Mouse (Mus musculus): ENCODE data around the gene Bhlhe40. TPM values are rescaled to one million over a fixed set of nuclear protein-coding genes. Genes with fewer than 3 reads are reported as not detected.
A peak's percentile ranks its signal among the peaks of the same experiment; 100 is the strongest.

The Bhlhe40 gene
- polyA plus RNA-seq, 1 experiment from 2014 or later, result 6.5 TPM

GRCm38 (mm10) chr6:108697345-108697744 lies 36.9 kb downstream of the Bhlhe40 start:
- 92% methylated on average over 10 of the region's 10 CpGs for WGBS
- Histone ChIP-seq H3K27ac (ENCODE audit: low read length) (no peak overlapping the region), H3K36me3 (ENCODE audit: control insufficient read depth, insufficient read depth) (no peaks in the 10 kb centered on the region), H3K9ac (replicated peaks; ENCODE audit: low read depth, low read length) (no peak overlapping the region), H3K4me2 (ENCODE audit: low read length) (no peak overlapping the region), H3K4me1 (replicated peaks; ENCODE audit: control insufficient read depth, insufficient read depth, low read length) (peaks cover 5% of the 10 kb centered on the region), H3K9me3 (ENCODE audit: control insufficient read depth, low read length) (no peaks in the 10 kb centered on the region), H3K27me3 (replicated peaks; ENCODE audit: control insufficient read depth, insufficient read depth, low read length) (no peaks in the 10 kb centered on the region), H3K4me3 (replicated peaks; ENCODE audit: low read length) (no peak overlapping the region)
- no peak for ATAC-seq

GRCm38 (mm10) chr6:108698343-108698870 lies 38.0 kb downstream of the Bhlhe40 start:
- H3K27me3 ChIP-seq (replicated peaks; ENCODE audit: control insufficient read depth, insufficient read depth, low read length), result no peaks in the 10 kb centered on the region
- H3K9ac ChIP-seq (replicated peaks; ENCODE audit: low read depth, low read length), result no peak overlapping the region
- no peak for ATAC-seq
- WGBS, result 11% methylated on average over 4 of the region's 4 CpGs
- no peak overlapping the region for H3K4me3 ChIP-seq (replicated peaks; ENCODE audit: low read length)
- peaks cover 5% of the 10 kb centered on the region for H3K4me1 ChIP-seq (replicated peaks; ENCODE audit: control insufficient read depth, insufficient read depth, low read length)
- no peak overlapping the region for H3K4me2 ChIP-seq (ENCODE audit: low read length)
- H3K9me3 ChIP-seq (ENCODE audit: control insufficient read depth, low read length), result no peaks in the 10 kb centered on the region
- H3K27ac ChIP-seq (ENCODE audit: low read length), result no peak overlapping the region
- H3K36me3 ChIP-seq (ENCODE audit: control insufficient read depth, insufficient read depth), result no peaks in the 10 kb centered on the region

- H3K4me2 ChIP-seq (ENCODE audit: low read length), result no peak overlapping the region
- no peak overlapping the region for H3K4me3 ChIP-seq (replicated peaks; ENCODE audit: low read length)
- no peak overlapping the region for H3K9ac ChIP-seq (replicated peaks; ENCODE audit: low read depth, low read length)
- peaks cover 5% of the 10 kb centered on the region for H3K4me1 ChIP-seq (replicated peaks; ENCODE audit: control insufficient read depth, insufficient read depth, low read length)
- no peaks in the 10 kb centered on the region for H3K9me3 ChIP-seq (ENCODE audit: control insufficient read depth, low read length)
- ATAC-seq, result no peak
- H3K27ac ChIP-seq (ENCODE audit: low read length), result no peak overlapping the region
- 70% methylated on average over 3 of the region's 3 CpGs for WGBS
- no peaks in the 10 kb centered on the region for H3K27me3 ChIP-seq (replicated peaks; ENCODE audit: control insufficient read depth, insufficient read depth, low read length)
- H3K36me3 ChIP-seq (ENCODE audit: control insufficient read depth, insufficient read depth), result no peaks in the 10 kb centered on the region
Observed at GRCm38 (mm10) chr6:108699679-108700078, 39.2 kb downstream of the Bhlhe40 start.

GRCm38 (mm10) chr6:108700638-108701343 lies 40.4 kb downstream of the Bhlhe40 start:
- H3K4me3 ChIP-seq (replicated peaks; ENCODE audit: low read length), result no peak overlapping the region
- H3K27ac ChIP-seq (ENCODE audit: low read length), result no peak overlapping the region
- 0 out of 2 replicates have a peak overlapping the region, but pooled peaks have one; percentile 31 for H3K9ac ChIP-seq (replicated peaks; ENCODE audit: low read depth, low read length)
- H3K36me3 ChIP-seq (ENCODE audit: control insufficient read depth, insufficient read depth), result no peaks in the 10 kb centered on the region
- H3K4me2 ChIP-seq (ENCODE audit: low read length), result peak overlapping the region; percentile 40
- WGBS, result 17% methylated on average over 17 of the region's 17 CpGs
- H3K27me3 ChIP-seq (replicated peaks; ENCODE audit: control insufficient read depth, insufficient read depth, low read length), result no peaks in the 10 kb centered on the region
- ATAC-seq, result peak; percentile 44
- H3K4me1 ChIP-seq (replicated peaks; ENCODE audit: control insufficient read depth, insufficient read depth, low read length), result peaks cover 5% of the 10 kb centered on the region
- H3K9me3 ChIP-seq (ENCODE audit: control insufficient read depth, low read length), result no peaks in the 10 kb centered on the region

- WGBS, result 33% methylated on average over 3 of the region's 3 CpGs
- H3K27me3 ChIP-seq (replicated peaks; ENCODE audit: control insufficient read depth, insufficient read depth, low read length), result no peaks in the 10 kb centered on the region
- no peaks in the 10 kb centered on the region for H3K36me3 ChIP-seq (ENCODE audit: control insufficient read depth, insufficient read depth)
- H3K9ac ChIP-seq (replicated peaks; ENCODE audit: low read depth, low read length), result no peak overlapping the region
- no peak overlapping the region for H3K4me3 ChIP-seq (replicated peaks; ENCODE audit: low read length)
- H3K27ac ChIP-seq (ENCODE audit: low read length), result no peak overlapping the region
- no peak overlapping the region for H3K4me2 ChIP-seq (ENCODE audit: low read length)
- H3K9me3 ChIP-seq (ENCODE audit: control insufficient read depth, low read length), result no peaks in the 10 kb centered on the region
- no peak for ATAC-seq
- H3K4me1 ChIP-seq (replicated peaks; ENCODE audit: control insufficient read depth, insufficient read depth, low read length), result peaks cover 5% of the 10 kb centered on the region
Observed at GRCm38 (mm10) chr6:108702648-108703047, 42.2 kb downstream of the Bhlhe40 start.

GRCm38 (mm10) chr6:108703085-108703484 lies 42.7 kb downstream of the Bhlhe40 start:
- WGBS, result 97% methylated on average over 1 of the region's 1 CpGs

GRCm38 (mm10) chr6:108704316-108705080 lies 44.1 kb downstream of the Bhlhe40 start:
- Histone ChIP-seq H3K36me3 (ENCODE audit: control insufficient read depth, insufficient read depth) (no peaks in the 10 kb centered on the region), H3K4me1 (replicated peaks; ENCODE audit: control insufficient read depth, insufficient read depth, low read length) (peaks cover 6% of the 10 kb centered on the region), H3K9me3 (ENCODE audit: control insufficient read depth, low read length) (no peaks in the 10 kb centered on the region), H3K27ac (ENCODE audit: low read length) (no peak overlapping the region), H3K27me3 (replicated peaks; ENCODE audit: control insufficient read depth, insufficient read depth, low read length) (no peaks in the 10 kb centered on the region), H3K4me2 (ENCODE audit: low read length) (no peak overlapping the region), H3K4me3 (replicated peaks; ENCODE audit: low read length) (no peak overlapping the region), H3K9ac (replicated peaks; ENCODE audit: low read depth, low read length) (no peak overlapping the region)
- ATAC-seq, result no peak
- WGBS, result 70% methylated on average over 9 of the region's 9 CpGs

More at GRCm38 (mm10) chr6:108703085-108703484, 42.7 kb downstream of the Bhlhe40 start:
- H3K9me3 ChIP-seq (ENCODE audit: control insufficient read depth, low read length), result no peaks in the 10 kb centered on the region
- H3K27me3 ChIP-seq (replicated peaks; ENCODE audit: control insufficient read depth, insufficient read depth, low read length), result no peaks in the 10 kb centered on the region
- H3K4me1 ChIP-seq (replicated peaks; ENCODE audit: control insufficient read depth, insufficient read depth, low read length), result peaks cover 5% of the 10 kb centered on the region
- no peaks in the 10 kb centered on the region for H3K36me3 ChIP-seq (ENCODE audit: control insufficient read depth, insufficient read depth)
- H3K27ac ChIP-seq (ENCODE audit: low read length), result no peak overlapping the region
- no peak overlapping the region for H3K9ac ChIP-seq (replicated peaks; ENCODE audit: low read depth, low read length)
- no peak for ATAC-seq
- H3K4me2 ChIP-seq (ENCODE audit: low read length), result no peak overlapping the region
- H3K4me3 ChIP-seq (replicated peaks; ENCODE audit: low read length), result no peak overlapping the region

GRCm38 (mm10) chr6:108705957-108706356 lies 45.5 kb downstream of the Bhlhe40 start:
- H3K27ac ChIP-seq (ENCODE audit: low read length), result no peak overlapping the region
- WGBS, result 87% methylated on average over 6 of the region's 6 CpGs

GRCm38 (mm10) chr6:108706994-108707645 lies 46.7 kb downstream of the Bhlhe40 start:
- Histone ChIP-seq H3K9ac (replicated peaks; ENCODE audit: low read depth, low read length) (no peak overlapping the region), H3K27ac (ENCODE audit: low read length) (no peak overlapping the region), H3K4me2 (ENCODE audit: low read length) (no peak overlapping the region), H3K9me3 (ENCODE audit: control insufficient read depth, low read length) (no peaks in the 10 kb centered on the region), H3K27me3 (replicated peaks; ENCODE audit: control insufficient read depth, insufficient read depth, low read length) (no peaks in the 10 kb centered on the region), H3K4me3 (replicated peaks; ENCODE audit: low read length) (no peak overlapping the region), H3K36me3 (ENCODE audit: control insufficient read depth, insufficient read depth) (no peaks in the 10 kb centered on the region), H3K4me1 (replicated peaks; ENCODE audit: control insufficient read depth, insufficient read depth, low read length) (peaks cover 11% of the 10 kb centered on the region)
- 94% methylated on average over 8 of the region's 8 CpGs for WGBS
- no peak for ATAC-seq

More at GRCm38 (mm10) chr6:108705957-108706356, 45.5 kb downstream of the Bhlhe40 start:
- H3K4me2 ChIP-seq (ENCODE audit: low read length), result no peak overlapping the region
- H3K27me3 ChIP-seq (replicated peaks; ENCODE audit: control insufficient read depth, insufficient read depth, low read length), result no peaks in the 10 kb centered on the region
- no peaks in the 10 kb centered on the region for H3K36me3 ChIP-seq (ENCODE audit: control insufficient read depth, insufficient read depth)
- peaks cover 11% of the 10 kb centered on the region for H3K4me1 ChIP-seq (replicated peaks; ENCODE audit: control insufficient read depth, insufficient read depth, low read length)
- no peak for ATAC-seq
- H3K9me3 ChIP-seq (ENCODE audit: control insufficient read depth, low read length), result no peaks in the 10 kb centered on the region
- no peak overlapping the region for H3K9ac ChIP-seq (replicated peaks; ENCODE audit: low read depth, low read length)
- H3K4me3 ChIP-seq (replicated peaks; ENCODE audit: low read length), result no peak overlapping the region

All from forebrain, embryonic 16.5 days (tissue).